Mouse (Mus musculus) embryonic facial prominence, embryonic 13.5 days (tissue): ENCODE results near the gene Gpsm3. TPM values are rescaled to one million over a fixed set of nuclear protein-coding genes. Genes with fewer than 3 reads are reported as not detected.

Experiments
- ATAC-seq: fragments of 200-750 bp; cut with Nextera tagmentation; 2 replicates; pipeline ENCODE4 v1.8.0; 2017; ENCODE audit warnings: low read depth; ENCODE audit not compliant: insufficient number of reproducible peaks, insufficient read depth, low FRiP score, low TSS enrichment
- H3K27ac ChIP-seq: fragments of 300-500 bp; sonication (generic); 2 replicates; pipeline ENCODE4 v1.5.1; 2015; ENCODE audit warnings: moderate library complexity, mild to moderate bottlenecking, inconsistent platforms
- H3K27me3 ChIP-seq: fragments of 300-500 bp; sonication (generic); 2 replicates; pipeline ENCODE4 v1.6.1; 2015; ENCODE audit warnings: mild to moderate bottlenecking, inconsistent platforms
- H3K36me3 ChIP-seq: fragments of 300-500 bp; sonication (generic); 2 replicates; pipeline ENCODE4 v1.6.1; 2015; ENCODE audit warnings: mild to moderate bottlenecking, inconsistent platforms
- H3K4me1 ChIP-seq: fragments of 300-500 bp; sonication (generic); 2 replicates; pipeline ENCODE4 v1.6.1; 2015; ENCODE audit warnings: inconsistent platforms
- H3K4me2 ChIP-seq: fragments of 300-500 bp; sonication (generic); 2 replicates; pipeline ENCODE4 v1.6.1; 2015; ENCODE audit warnings: moderate library complexity, mild to moderate bottlenecking, inconsistent platforms
- H3K4me3 ChIP-seq: fragments of 300-500 bp; sonication (generic); 2 replicates; pipeline ENCODE4 v1.5.1; 2015; ENCODE audit warnings: mild to moderate bottlenecking, inconsistent platforms
- H3K9ac ChIP-seq: fragments of 300-500 bp; sonication (generic); 2 replicates; pipeline ENCODE4 v1.6.1; 2015; ENCODE audit warnings: mild to moderate bottlenecking, inconsistent platforms
- H3K9me3 ChIP-seq: fragments of 300-500 bp; sonication (generic); 2 replicates; pipeline ENCODE4 v1.6.1; 2016; ENCODE audit warnings: inconsistent platforms
- WGBS: fragments of 180-500 bp; shearing (Covaris S2); methylation state at CpG from one replicate; pipeline ENCODE4 v1.1.7; 2015; ENCODE audit warnings: mixed read lengths; 5-methylcytosine and 5-hydroxymethylcytosine counted together
- polyA plus RNA-seq: library from polyadenylated mRNA; unstranded; fragments of >200 nt; fragmentation: Nextera tagmentation; extraction: Ambion mirVana; gene quantifications from 2 replicates; pipeline ENCODE4 v1.2.1, GENCODE M21; 2015

The Gpsm3 gene
- polyA plus RNA-seq, 1 experiment from 2014 or later: 6.0 TPM

- no peaks in the 10 kb centered on the region for H3K9me3 ChIP-seq
- WGBS: 32% methylated on average over 8 of the region's 8 CpGs
- H3K27me3 ChIP-seq: no peaks in the 10 kb centered on the region
- H3K36me3 ChIP-seq: no peaks in the 10 kb centered on the region
- peaks cover 7% of the 10 kb centered on the region; the same call in 1 of the 2 replicates for H3K4me1 ChIP-seq
- no peak overlapping the region for H3K4me3 ChIP-seq
- H3K9ac ChIP-seq: no peak overlapping the region
- ATAC-seq: no peak
- H3K27ac ChIP-seq: no peak overlapping the region
- no peak overlapping the region for H3K4me2 ChIP-seq
Observed at GRCm38 (mm10) chr17:34561200-34561599, 28.4 kb upstream of the Gpsm3 start.

GRCm38 (mm10) chr17:34562595-34562994 lies 27.0 kb upstream of the Gpsm3 start:
- no peak overlapping the region for H3K9ac ChIP-seq
- H3K9me3 ChIP-seq: no peaks in the 10 kb centered on the region
- H3K4me2 ChIP-seq: no peak overlapping the region
- H3K4me3 ChIP-seq: no peak overlapping the region
- 56% methylated on average over 3 of the region's 3 CpGs for WGBS
- H3K27ac ChIP-seq: no peak overlapping the region
- H3K4me1 ChIP-seq: peaks cover 7% of the 10 kb centered on the region; the same call in 1 of the 2 replicates
- peaks cover 7% of the 10 kb centered on the region; the same call in 1 of the 2 replicates for H3K27me3 ChIP-seq
- ATAC-seq: no peak
- no peaks in the 10 kb centered on the region for H3K36me3 ChIP-seq

GRCm38 (mm10) chr17:34563354-34563753 lies 26.3 kb upstream of the Gpsm3 start:
- Histone ChIP-seq H3K9ac (no peak overlapping the region), H3K27ac (no peak overlapping the region), H3K4me1 (peaks cover 7% of the 10 kb centered on the region; the same call in 1 of the 2 replicates), H3K4me2 (no peak overlapping the region), H3K4me3 (no peak overlapping the region), H3K27me3 (peaks cover 11% of the 10 kb centered on the region; the same call in 1 of the 2 replicates), H3K9me3 (no peaks in the 10 kb centered on the region), H3K36me3 (no peaks in the 10 kb centered on the region)
- WGBS: 72% methylated on average over 11 of the region's 11 CpGs
- no peak for ATAC-seq

GRCm38 (mm10) chr17:34564003-34564421 lies 25.6 kb upstream of the Gpsm3 start, which contains the start of gene Notch4:
Notch4 (plus strand) TSS chr17:34564268.
- Histone ChIP-seq H3K36me3 (no peaks in the 10 kb centered on the region), H3K4me2 (peak within 1 kb of the TSS; percentile 12; the same call in 1 of the 2 replicates), H3K9ac (0 out of 2 replicates have a peak within 1 kb of the TSS, but pooled peaks have one; percentile 40), H3K4me1 (peaks cover 7% of the 10 kb centered on the region; the same call in 1 of the 2 replicates), H3K27ac (peak within 1 kb of the TSS; percentile 48; the same call in 1 of the 2 replicates), H3K9me3 (no peaks in the 10 kb centered on the region), H3K27me3 (peaks cover 14% of the 10 kb centered on the region; the same call in 1 of the 2 replicates), H3K4me3 (no peak within 1 kb of the TSS)
- ATAC-seq: no peak
- WGBS: 5% methylated on average over 6 of the region's 6 CpGs

- Histone ChIP-seq H3K4me2 (peak overlapping the region; percentile 12; the same call in 1 of the 2 replicates), H3K9me3 (no peaks in the 10 kb centered on the region), H3K4me1 (peaks cover 7% of the 10 kb centered on the region; the same call in 1 of the 2 replicates), H3K27me3 (peaks cover 14% of the 10 kb centered on the region; the same call in 1 of the 2 replicates), H3K4me3 (no peak overlapping the region), H3K9ac (no peak overlapping the region), H3K36me3 (no peaks in the 10 kb centered on the region), H3K27ac (peak overlapping the region; percentile 48; the same call in 1 of the 2 replicates)
- ATAC-seq: no peak
- 38% methylated on average over 3 of the region's 3 CpGs for WGBS
Observed at GRCm38 (mm10) chr17:34564796-34565195, 24.8 kb upstream of the Gpsm3 start.

- Histone ChIP-seq H3K4me3 (no peak overlapping the region), H3K9me3 (no peaks in the 10 kb centered on the region), H3K36me3 (no peaks in the 10 kb centered on the region), H3K4me1 (peaks cover 7% of the 10 kb centered on the region; the same call in 1 of the 2 replicates), H3K9ac (no peak overlapping the region), H3K27me3 (peaks cover 14% of the 10 kb centered on the region; the same call in 1 of the 2 replicates), H3K27ac (no peak overlapping the region), H3K4me2 (no peak overlapping the region)
- WGBS: 61% methylated on average over 9 of the region's 9 CpGs
- no peak for ATAC-seq
Observed at GRCm38 (mm10) chr17:34567311-34567710, 22.3 kb upstream of the Gpsm3 start.

- H3K4me1 ChIP-seq: peaks cover 7% of the 10 kb centered on the region; the same call in 1 of the 2 replicates
- no peak overlapping the region for H3K9ac ChIP-seq
- H3K4me2 ChIP-seq: no peak overlapping the region
- peaks cover 14% of the 10 kb centered on the region; the same call in 1 of the 2 replicates for H3K27me3 ChIP-seq
- no peaks in the 10 kb centered on the region for H3K36me3 ChIP-seq
- no peak overlapping the region for H3K27ac ChIP-seq
- H3K9me3 ChIP-seq: no peaks in the 10 kb centered on the region
- no peak for ATAC-seq
- no peak overlapping the region for H3K4me3 ChIP-seq
- WGBS: 82% methylated on average over 13 of the region's 13 CpGs
Observed at GRCm38 (mm10) chr17:34568421-34568820, 21.2 kb upstream of the Gpsm3 start.

- ATAC-seq: no peak
- Histone ChIP-seq H3K27ac (no peak overlapping the region), H3K36me3 (no peaks in the 10 kb centered on the region), H3K4me3 (no peak overlapping the region), H3K4me1 (no peaks in the 10 kb centered on the region), H3K4me2 (no peak overlapping the region), H3K9ac (no peak overlapping the region), H3K27me3 (peaks cover 18% of the 10 kb centered on the region; the same call in 1 of the 2 replicates), H3K9me3 (no peaks in the 10 kb centered on the region)
- WGBS: 70% methylated on average over 4 of the region's 4 CpGs
Observed at GRCm38 (mm10) chr17:34569919-34570318, 19.7 kb upstream of the Gpsm3 start.

GRCm38 (mm10) chr17:34571875-34572274 lies 17.7 kb upstream of the Gpsm3 start:
- no peaks in the 10 kb centered on the region for H3K36me3 ChIP-seq
- 14% methylated on average over 5 of the region's 5 CpGs for WGBS

GRCm38 (mm10) chr17:34572361-34572760 lies 17.2 kb upstream of the Gpsm3 start:
- 11% methylated on average over 15 of the region's 15 CpGs for WGBS
- Histone ChIP-seq H3K4me2 (no peak overlapping the region), H3K27ac (no peak overlapping the region), H3K4me3 (no peak overlapping the region), H3K4me1 (no peaks in the 10 kb centered on the region), H3K9me3 (no peaks in the 10 kb centered on the region), H3K36me3 (no peaks in the 10 kb centered on the region), H3K27me3 (peaks cover 12% of the 10 kb centered on the region; the same call in 1 of the 2 replicates), H3K9ac (no peak overlapping the region)
- ATAC-seq: no peak

More at GRCm38 (mm10) chr17:34571875-34572274, 17.7 kb upstream of the Gpsm3 start:
- no peak for ATAC-seq
- no peak overlapping the region for H3K4me2 ChIP-seq
- H3K27ac ChIP-seq: no peak overlapping the region
- no peak overlapping the region for H3K4me3 ChIP-seq
- H3K9me3 ChIP-seq: no peaks in the 10 kb centered on the region
- no peaks in the 10 kb centered on the region for H3K4me1 ChIP-seq
- peaks cover 17% of the 10 kb centered on the region; the same call in 1 of the 2 replicates for H3K27me3 ChIP-seq
- H3K9ac ChIP-seq: no peak overlapping the region

GRCm38 (mm10) chr17:34576577-34576976 lies 13.0 kb upstream of the Gpsm3 start:
- Histone ChIP-seq H3K9ac (no peak overlapping the region), H3K27me3 (peaks cover 4% of the 10 kb centered on the region; the same call in 1 of the 2 replicates), H3K4me1 (no peaks in the 10 kb centered on the region), H3K4me2 (no peak overlapping the region), H3K27ac (no peak overlapping the region), H3K9me3 (no peaks in the 10 kb centered on the region), H3K36me3 (no peaks in the 10 kb centered on the region), H3K4me3 (no peak overlapping the region)
- no peak for ATAC-seq
- 62% methylated on average over 5 of the region's 5 CpGs for WGBS

- H3K9me3 ChIP-seq: no peaks in the 10 kb centered on the region
- no peak overlapping the region for H3K27ac ChIP-seq
- H3K9ac ChIP-seq: no peak overlapping the region
- WGBS: 85% methylated on average over 3 of the region's 3 CpGs
- H3K27me3 ChIP-seq: peaks cover 4% of the 10 kb centered on the region; the same call in 1 of the 2 replicates
- ATAC-seq: no peak
- H3K4me1 ChIP-seq: no peaks in the 10 kb centered on the region
- no peak overlapping the region for H3K4me3 ChIP-seq
- no peaks in the 10 kb centered on the region for H3K36me3 ChIP-seq
- no peak overlapping the region for H3K4me2 ChIP-seq
Observed at GRCm38 (mm10) chr17:34578070-34578469, 11.5 kb upstream of the Gpsm3 start.
